Mouse (Mus musculus) liver, embryonic 14.5 days (tissue): Measurements from ENCODE around the gene B4galnt1. TPM values are rescaled to one million over a fixed set of nuclear protein-coding genes. Genes with fewer than 3 reads are reported as not detected.

Source experiments
- ATAC-seq: fragments of 200-750 bp; cut with Nextera tagmentation; 2 replicates; pipeline ENCODE4 v1.8.0; 2017; ENCODE audit warnings: moderate number of reproducible peaks, mild to moderate bottlenecking, moderate library complexity; ENCODE audit not compliant: insufficient read depth
- DNase-seq, 3 experiments: peaks; one replicate each; pipeline ENCODE4 v3.0.0-alpha.2; 2012 to 2013; ENCODE audit warnings: low read depth in 3 of 3, low spot score in 3 of 3
- H3K27ac ChIP-seq: fragments of 300-500 bp; sonication (generic); 2 replicates; pipeline ENCODE4 v1.5.1; 2014; ENCODE audit warnings: moderate library complexity, mild to moderate bottlenecking, control low read depth, inconsistent platforms
- H3K27me3 ChIP-seq: fragments of 300-500 bp; sonication (generic); 2 replicates; pipeline ENCODE4 v1.6.1; 2014; ENCODE audit warnings: mild to moderate bottlenecking, low read length, moderate library complexity; ENCODE audit not compliant: control insufficient read depth, insufficient read depth
- H3K36me3 ChIP-seq: fragments of 300-500 bp; sonication (generic); replicated peaks from 2 replicates; pipeline ENCODE4 v1.6.1; 2014; ENCODE audit warnings: low read depth; ENCODE audit not compliant: control insufficient read depth, insufficient read depth
- H3K4me1 ChIP-seq, 2 experiments: fragments of 200-500 bp in 1 of 2; fragments of 300-500 bp in 1 of 2; sonication (generic) in 1 of 2; replicated peaks; 2 replicates each; pipeline ENCODE4 v1.6.1; 2012 to 2014; ENCODE audit warnings: antibody characterized with exemption in 1 of 2, inconsistent platforms in 1 of 2, low read length in 1 of 2; ENCODE audit not compliant: control insufficient read depth in 2 of 2, insufficient read depth in 2 of 2
- H3K4me2 ChIP-seq: fragments of 300-500 bp; sonication (generic); 2 replicates; pipeline ENCODE4 v1.6.1; 2014; ENCODE audit warnings: low read depth, mild to moderate bottlenecking, control low read depth, moderate library complexity
- H3K4me3 ChIP-seq, 2 experiments: fragments of 200-500 bp in 1 of 2; fragments of 300-500 bp in 1 of 2; sonication (generic) in 1 of 2; 2 replicates each; pipeline ENCODE4 v1.5.1; 2012 to 2014; ENCODE audit warnings: low read depth in 2 of 2, low read length in 2 of 2, mild to moderate bottlenecking in 2 of 2, control low read depth in 1 of 2, inconsistent platforms in 1 of 2, moderate library complexity in 1 of 2; ENCODE audit not compliant: insufficient read depth in 1 of 2
- H3K9ac ChIP-seq: fragments of 300-500 bp; sonication (generic); replicated peaks from 2 replicates; pipeline ENCODE4 v1.6.1; 2014; ENCODE audit warnings: mild to moderate bottlenecking, control low read depth, moderate library complexity
- H3K9me3 ChIP-seq: fragments of 300-500 bp; sonication (generic); 2 replicates; pipeline ENCODE4 v1.6.1; 2016; ENCODE audit warnings: low read length, mixed read lengths; ENCODE audit not compliant: control insufficient read depth
- CTCF ChIP-seq: IDR thresholded peaks from 2 replicates; pipeline ENCODE4 v1.5.1; 2016; ENCODE audit warnings: antibody characterized with exemption, low read depth, control low read depth
- EP300 ChIP-seq: IDR thresholded peaks from 2 replicates; pipeline ENCODE4 v1.6.1; 2016; ENCODE audit warnings: antibody characterized with exemption, low read depth
- WGBS: fragments of 180-500 bp; shearing (Covaris S2); extraction: QIAGEN DNeasy Blood & Tissue Kit; methylation state at CpG from one replicate; pipeline ENCODE4 v1.1.7; 2014; ENCODE audit not compliant: insufficient replicate concordance; 5-methylcytosine and 5-hydroxymethylcytosine counted together
- polyA plus RNA-seq, 2 experiments: library from polyadenylated mRNA; depleted of rRNA in 1 of 2; stranded (reverse) in 1 of 2; unstranded in 1 of 2; fragments of >200 nt; fragmentation: Nextera tagmentation in 1 of 2; extraction: Ambion mirVana in 1 of 2; gene quantifications; 2 replicates each; pipeline versions ENCODE4 v1.2.1 to v1.2.3; 2012 to 2014

The B4galnt1 gene
- polyA plus RNA-seq, 2 experiments: 10.4 to 17.1 TPM

DNA sequence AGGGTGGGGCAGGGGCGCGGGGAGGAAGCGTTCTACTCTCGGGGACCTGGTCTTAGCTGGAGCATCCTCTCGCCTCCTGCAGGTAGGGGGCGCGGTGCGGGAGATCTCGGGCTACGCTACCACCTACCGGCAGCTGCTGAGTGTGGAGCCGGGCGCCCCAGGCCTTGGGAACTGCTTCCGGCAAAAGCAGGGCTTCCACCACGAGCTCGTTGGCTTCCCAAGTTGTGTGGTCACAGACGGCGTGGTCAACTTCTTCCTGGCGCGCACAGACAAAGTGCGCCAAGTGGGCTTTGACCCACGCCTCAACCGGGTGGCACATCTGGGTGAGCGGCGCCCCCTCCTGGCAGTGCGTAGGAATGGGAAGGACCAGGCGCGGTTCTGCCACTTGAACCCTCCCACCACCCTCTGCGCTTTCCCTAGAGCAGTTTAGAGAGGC, 5.8 kb downstream of the B4galnt1 start:
- peak overlapping the region; percentile 45 to 59 for H3K4me3 ChIP-seq
- H3K9ac ChIP-seq: no peak overlapping the region
- no peak for TF ChIP-seq EP300
- peak; percentile 95 for TF ChIP-seq CTCF
- H3K27ac ChIP-seq: no peak overlapping the region
- H3K4me2 ChIP-seq: peak overlapping the region; percentile 70
- H3K4me1 ChIP-seq: peaks cover 4 to 13% of the 10 kb centered on the region in 2 experiments; a peak in 3 of 4 replicates
- ATAC-seq (peak; percentile 73), DNase-seq (peak in 1 of 3 experiments; percentile 62)
- peaks cover 16% of the 10 kb centered on the region for H3K27me3 ChIP-seq
- no peaks in the 10 kb centered on the region for H3K9me3 ChIP-seq
- no peaks in the 10 kb centered on the region for H3K36me3 ChIP-seq
- WGBS: 2% methylated on average over 29 of the region's 29 CpGs

- no peak for ATAC-seq
- Histone ChIP-seq H3K36me3 (no peaks in the 10 kb centered on the region), H3K27me3 (peaks cover 11% of the 10 kb centered on the region), H3K9ac (no peak overlapping the region), H3K9me3 (no peaks in the 10 kb centered on the region), H3K4me2 (no peak overlapping the region), H3K4me3 (no peak overlapping the region), H3K4me1 (peaks cover 2 to 8% of the 10 kb centered on the region in 2 experiments; a peak in 3 of 4 replicates), H3K27ac (no peak overlapping the region)
- 77% methylated on average over 15 of the region's 15 CpGs for WGBS
- TF ChIP-seq CTCF: no peak
- TF ChIP-seq EP300: no peak
- DNase-seq: no peak
These were observed 6.7 kb downstream of the B4galnt1 start for GRCm38 (mm10) chr10:127171631-127172200.

- no peak overlapping the region for H3K4me3 ChIP-seq
- no peak overlapping the region for H3K4me2 ChIP-seq
- WGBS: 65% methylated on average over 16 of the region's 16 CpGs
- H3K27me3 ChIP-seq: peaks cover 21% of the 10 kb centered on the region
- DNase-seq (no peak), ATAC-seq (no peak)
- H3K27ac ChIP-seq: no peak overlapping the region
- H3K36me3 ChIP-seq: no peaks in the 10 kb centered on the region
- H3K9ac ChIP-seq: no peak overlapping the region
- peaks cover 11 to 13% of the 10 kb centered on the region in 2 experiments for H3K4me1 ChIP-seq
- no peaks in the 10 kb centered on the region for H3K9me3 ChIP-seq
- no peak for TF ChIP-seq CTCF
- TF ChIP-seq EP300: no peak
These were observed 8.4 kb downstream of the B4galnt1 start for GRCm38 (mm10) chr10:127173148-127174065.

GRCm38 (mm10) chr10:127174170-127174569, 9.1 kb downstream of the B4galnt1 start:
- WGBS: 63% methylated on average over 7 of the region's 7 CpGs
- no peak overlapping the region for H3K9ac ChIP-seq

GRCm38 (mm10) chr10:127176228-127176627, 11.2 kb downstream of the B4galnt1 start:
- DNase-seq: no peak
- Histone ChIP-seq H3K9me3 (no peaks in the 10 kb centered on the region), H3K36me3 (no peaks in the 10 kb centered on the region), H3K27ac (no peak overlapping the region), H3K9ac (no peak overlapping the region), H3K4me2 (no peak overlapping the region), H3K4me1 (peaks cover 11% of the 10 kb centered on the region in 2 experiments), H3K4me3 (no peak overlapping the region), H3K27me3 (peaks cover 45% of the 10 kb centered on the region)
- TF ChIP-seq CTCF (no peak), EP300 (no peak)
- ATAC-seq: no peak
- 32% methylated on average over 3 of the region's 3 CpGs for WGBS

More at GRCm38 (mm10) chr10:127174170-127174569, 9.1 kb downstream of the B4galnt1 start:
- Histone ChIP-seq H3K27me3 (peaks cover 28% of the 10 kb centered on the region), H3K9me3 (no peaks in the 10 kb centered on the region), H3K4me1 (peaks cover 11 to 13% of the 10 kb centered on the region in 2 experiments), H3K4me2 (no peak overlapping the region), H3K36me3 (no peaks in the 10 kb centered on the region), H3K27ac (no peak overlapping the region), H3K4me3 (no peak overlapping the region)
- no peak for ATAC-seq
- DNase-seq: no peak
- no peak for TF ChIP-seq CTCF
- TF ChIP-seq EP300: no peak
